Mouse (Mus musculus): ENCODE data around the gene 4921507P07Rik. TPM values are rescaled to one million over a fixed set of nuclear protein-coding genes. Genes with fewer than 3 reads are reported as not detected.

Gene 4921507P07Rik
- polyA plus RNA-seq, 1 experiment from 2014 or later: 0.51 TPM

GRCm38 (mm10) chr6:50524261-50524896 lies 72.1 kb downstream of the 4921507P07Rik start:
- 97% methylated on average over 10 of the region's 10 CpGs for WGBS
- Histone ChIP-seq H3K27me3 (ENCODE audit: low read depth, poor library complexity, severe bottlenecking) (no peaks in the 10 kb centered on the region), H3K27ac (no peak overlapping the region), H3K36me3 (no peaks in the 10 kb centered on the region), H3K9me3 (replicated peaks) (no peaks in the 10 kb centered on the region), H3K4me1 (peaks cover 4% of the 10 kb centered on the region; the same call in 1 of the 2 replicates), H3K4me3 (no peak overlapping the region)
- DNase-seq (ENCODE audit: low spot score): no peak

Small RNA genes lying within 50 kb of the gene (microRNA-seq; reads per million reads assigned to microRNA genes)
- gene Mir6371: not detected

Other genes starting within 250 kb of the 4921507P07Rik start
- gene Osbpl3, start 140.4 kb downstream of the 4921507P07Rik start, polyA plus RNA-seq (2016; fragmentation: Nextera tagmentation; extraction: Ambion mirVana): 4.5 and 7.0 TPM in 2 replicates
- gene Cycs, start 30.1 kb downstream of the 4921507P07Rik start, polyA plus RNA-seq (2016; fragmentation: Nextera tagmentation; extraction: Ambion mirVana): 80.1 and 96.7 TPM in 2 replicates
- gene Npvf, start 57.8 kb upstream of the 4921507P07Rik start, polyA plus RNA-seq (2016; fragmentation: Nextera tagmentation; extraction: Ambion mirVana): not detected in 2 replicates